Mouse (Mus musculus) G1E-ER4 (cell line): ENCODE results near the gene Cfap157. TPM values are rescaled to one million over a fixed set of nuclear protein-coding genes. Genes with fewer than 3 reads are reported as not detected.

Experiments used
- GATA1 ChIP-seq: IDR thresholded peaks from one replicate; pipeline ENCODE4 v1.8.0; 2012; ENCODE audit warnings: low read length, inconsistent platforms
- polyA plus RNA-seq: library from polyadenylated mRNA; stranded (reverse); fragments of >175 nt; gene quantifications from 2 replicates; pipeline ENCODE4 v1.2.3, GENCODE M21; 2012

Gene Cfap157
- polyA plus RNA-seq, 1 experiment: not detected

GRCm38 (mm10) chr2:32798251-32798962 is 14.2 kb upstream of the Cfap157 start:
- no peak for TF ChIP-seq GATA1

- TF ChIP-seq GATA1: no peak
These were observed 11.7 kb upstream of the Cfap157 start for GRCm38 (mm10) chr2:32795748-32796418.

GRCm38 (mm10) chr2:32791297-32791696 is 7.1 kb upstream of the Cfap157 start:
- no peak for TF ChIP-seq GATA1

GRCm38 (mm10) chr2:32788581-32788980 is 4.4 kb upstream of the Cfap157 start:
- no peak for TF ChIP-seq GATA1

- no peak for TF ChIP-seq GATA1
These were observed 2.9 kb upstream of the Cfap157 start for GRCm38 (mm10) chr2:32787176-32787575.

DNA sequence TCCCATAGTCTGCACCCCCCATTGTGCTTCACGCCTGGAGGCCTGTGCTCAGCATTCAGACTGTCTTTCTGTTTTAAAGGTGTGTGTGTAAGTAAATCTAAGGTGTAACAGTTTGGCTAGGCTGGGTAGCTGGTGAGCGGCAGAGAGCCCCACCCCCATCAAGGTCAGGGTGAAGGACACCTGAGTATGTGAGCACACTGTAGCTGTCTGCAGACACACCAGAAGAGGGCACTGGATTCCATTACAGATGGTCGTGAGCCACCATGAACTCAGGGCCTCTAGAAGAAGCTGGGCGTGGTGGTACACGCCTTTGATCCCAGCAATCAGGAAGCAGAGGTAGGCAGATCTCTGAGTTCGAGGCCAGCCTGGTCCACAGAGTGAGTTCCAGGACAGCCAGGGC is 2.5 kb downstream of the Cfap157 start:
- no peak for TF ChIP-seq GATA1

GRCm38 (mm10) chr2:32779714-32780113 is 4.5 kb downstream of the Cfap157 start:
- no peak for TF ChIP-seq GATA1

DNA sequence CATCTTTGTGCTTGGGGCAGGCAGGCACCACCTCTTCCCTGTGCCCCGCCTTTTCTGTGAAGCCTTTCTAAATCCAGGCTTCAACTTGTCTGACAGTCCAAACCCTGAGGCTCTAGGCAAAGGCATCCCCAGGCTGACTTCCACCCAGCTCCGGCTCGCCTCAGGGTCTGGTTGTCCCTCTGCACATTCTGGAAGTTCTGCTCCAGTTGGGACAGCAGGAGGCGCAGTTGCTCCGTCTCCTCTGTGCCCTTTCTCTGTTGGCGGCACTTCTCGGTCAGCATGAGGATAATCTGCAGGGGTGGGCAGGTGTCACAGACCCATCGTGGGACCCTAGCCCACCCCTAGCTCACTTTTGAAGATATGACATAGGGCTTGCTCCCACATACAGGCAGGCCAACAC is 5.1 kb downstream of the Cfap157 start:
- no peak for TF ChIP-seq GATA1

DNA sequence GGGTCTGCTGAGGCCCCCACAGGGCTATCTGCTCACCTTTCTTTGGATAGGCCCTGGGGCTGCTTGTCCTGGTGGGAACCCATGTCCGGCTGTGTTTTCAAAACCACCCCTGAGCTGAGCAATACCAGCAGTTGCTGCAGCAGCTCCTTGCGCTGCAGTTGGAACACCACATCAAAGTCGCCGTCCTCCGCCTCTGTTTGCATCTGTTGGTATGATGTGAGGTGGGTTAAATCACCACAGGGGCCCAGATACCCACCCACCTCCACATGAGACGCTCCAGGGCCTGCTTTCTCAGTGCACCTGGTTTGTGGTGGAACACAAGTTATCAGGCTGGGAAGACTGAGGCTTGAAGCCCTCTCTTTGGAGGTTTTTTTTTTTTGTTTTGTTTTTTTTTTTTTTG is 6.1 kb downstream of the Cfap157 start:
- no peak for TF ChIP-seq GATA1

- no peak for TF ChIP-seq GATA1
These were observed 8.0 kb downstream of the Cfap157 start for GRCm38 (mm10) chr2:32776192-32776591.

DNA sequence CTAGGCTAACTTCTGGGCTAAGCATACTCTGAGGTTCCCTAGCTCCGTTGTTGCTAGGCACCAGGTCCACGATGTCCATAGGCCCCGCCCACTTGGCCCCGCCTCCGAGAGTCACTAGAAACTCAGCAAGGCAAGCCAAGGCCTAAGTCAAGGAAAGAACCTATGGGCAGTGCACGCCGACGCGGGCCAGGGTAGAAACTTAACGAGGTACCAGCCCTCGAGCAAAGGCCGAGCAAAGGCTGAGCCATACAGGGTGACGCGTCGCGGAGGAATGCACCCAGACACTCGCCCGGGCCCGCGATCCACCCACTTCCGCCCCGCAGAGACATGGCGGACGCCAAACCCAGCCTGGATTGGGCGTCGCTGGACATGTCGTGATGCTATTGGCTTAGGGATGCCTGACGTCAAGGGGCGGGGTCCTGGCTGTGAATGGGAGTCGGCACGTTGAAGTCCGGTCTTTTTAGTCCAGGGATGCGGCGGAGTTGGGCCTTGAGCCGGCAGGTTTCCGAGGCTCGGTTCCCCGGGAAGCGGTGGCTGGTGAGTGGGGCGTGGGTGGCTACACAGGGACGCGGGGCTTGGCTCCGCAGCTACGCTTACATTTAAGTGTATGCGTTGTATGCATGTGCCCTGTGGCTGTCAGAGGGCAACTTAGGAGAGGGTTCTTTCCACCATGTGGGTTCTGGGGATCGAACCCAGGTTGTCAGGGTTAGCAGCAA is 8.7 kb downstream of the Cfap157 start, which contains the start of the genes Ttc16 and Ptrh1:
Gene Ttc16 (minus strand): TSS at position 275 of the 716 bp plus-strand sequence.
Gene Ptrh1 (plus strand): TSS at position 428 of the 716 bp plus-strand sequence.
- TF ChIP-seq GATA1: no peak

GRCm38 (mm10) chr2:32772626-32773279 is 11.5 kb downstream of the Cfap157 start:
- TF ChIP-seq GATA1: no peak

DNA sequence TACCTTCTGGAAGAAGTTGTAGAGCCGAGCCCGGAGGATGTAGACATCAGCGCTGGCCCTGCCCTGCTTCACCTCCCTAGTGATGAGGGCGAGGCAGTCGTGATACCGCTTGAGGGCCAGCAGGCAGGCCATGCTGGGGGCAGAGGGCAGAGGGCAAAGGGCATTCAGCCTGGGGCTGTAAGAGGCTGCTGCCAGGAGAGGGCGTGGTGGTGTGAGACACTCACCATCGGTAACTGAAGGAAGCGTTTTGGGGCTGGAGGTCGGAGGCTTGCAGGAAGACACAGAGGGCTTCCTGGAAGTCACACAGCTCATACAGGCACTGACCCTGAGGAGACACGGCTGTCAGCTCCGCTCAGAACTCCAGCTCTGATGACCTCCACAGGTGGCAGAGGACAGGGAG is 12.3 kb downstream of the Cfap157 start:
- TF ChIP-seq GATA1: no peak

GRCm38 (mm10) chr2:32769327-32770085 is 14.7 kb downstream of the Cfap157 start:
- TF ChIP-seq GATA1: no peak

DNA sequence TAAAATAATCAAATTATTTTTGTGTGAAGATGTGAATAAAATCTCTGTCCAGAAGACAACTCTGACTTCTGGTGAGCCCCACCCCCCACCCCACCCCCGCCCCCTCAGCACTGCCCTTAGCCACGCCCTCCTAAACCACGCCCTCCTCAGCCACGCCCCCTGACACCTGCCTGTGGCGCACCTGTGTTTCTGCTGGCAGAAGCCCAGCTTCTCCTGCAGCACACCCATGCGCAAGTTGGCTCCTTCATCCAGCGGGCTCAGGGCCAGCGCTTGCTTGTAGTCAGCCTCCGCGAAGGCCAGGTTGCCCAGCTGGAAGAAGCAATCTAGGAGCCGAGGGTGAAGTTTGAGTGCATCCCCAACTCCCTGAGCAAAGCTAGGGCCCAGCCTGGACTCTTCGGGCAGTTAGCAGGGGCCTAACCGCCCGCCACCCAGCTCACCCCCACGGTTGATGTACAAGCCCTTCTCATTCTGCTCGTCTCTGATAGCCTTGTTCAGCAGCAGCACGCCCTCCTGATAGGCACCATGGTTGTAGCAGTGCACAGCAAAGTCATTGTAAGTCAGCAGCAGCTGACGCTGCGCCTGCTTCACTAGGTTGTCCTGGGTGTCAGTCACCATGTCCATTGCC is 15.5 kb downstream of the Cfap157 start:
- no peak for TF ChIP-seq GATA1

DNA sequence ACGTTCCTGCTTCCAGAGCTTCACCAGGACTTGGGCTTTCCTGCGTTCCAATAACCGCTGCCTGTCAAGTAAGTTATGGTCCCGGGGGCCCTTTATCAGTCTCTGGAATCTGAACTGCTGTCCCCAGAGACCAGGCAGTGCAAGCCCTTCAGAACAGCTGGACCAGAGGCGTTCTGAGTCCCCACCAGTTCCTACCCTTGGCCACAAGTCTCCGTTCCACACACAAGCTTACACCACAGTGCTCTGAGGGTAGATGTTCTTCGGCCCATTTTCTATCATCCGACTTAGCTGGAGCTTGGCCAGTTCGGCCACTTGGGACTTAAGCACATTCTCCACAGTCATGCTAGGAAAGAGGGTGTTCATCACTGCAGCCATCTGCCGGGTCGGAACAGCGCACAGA is 17.0 kb downstream of the Cfap157 start:
- TF ChIP-seq GATA1: no peak
